Comparison of ENCODE assay signal across 8 mouse cellular contexts in genomic region chr4:25281671-25282038, GRCm38 (mm10). TPM values are rescaled to one million over a fixed set of nuclear protein-coding genes. Genes with fewer than 3 reads are reported as not detected.
DNase-seq lines count a peak whose midpoint lies in the region; ATAC-seq and TF ChIP-seq lines count a peak whose summit lies in the region.

Ufl1 (minus strand) TSS chr4:25281821.

- H3K79me2 ChIP-seq in C2C12 (ENCODE audit: control insufficient read depth, insufficient read depth) (peaks cover 15% of the 10 kb centered on the region), myocyte (ENCODE audit: control insufficient read depth, insufficient read depth) (no peaks in the 10 kb centered on the region)
- H3K79me2 ChIP-seq in liver, adult 2 months (ENCODE audit: control insufficient read depth, insufficient read depth, low read length) = no peaks in the 10 kb centered on the region

- H3K4me3 ChIP-seq in C2C12 (ENCODE audit: insufficient read depth, poor library complexity, severe bottlenecking) = peak within 1 kb of the TSS; percentile 53
- H3K4me3 ChIP-seq in erythroblast, embryonic 14.5 days (replicated peaks) = peak within 1 kb of the TSS; percentile 93
- H3K4me3 ChIP-seq in heart, embryonic 11.5 days (ENCODE audit: low read depth, low read length) = peak within 1 kb of the TSS; percentile 76
- peak within 1 kb of the TSS; percentile 80 for H3K4me3 ChIP-seq in kidney, embryonic 16.5 days (ENCODE audit: low read length)
- peak within 1 kb of the TSS; percentile 92 for H3K4me3 ChIP-seq in liver, adult 2 months (ENCODE audit: insufficient read depth, low read depth, low read length)
- H3K4me3 ChIP-seq in myocyte = peak within 1 kb of the TSS; percentile 40

- peaks cover 5% of the 10 kb centered on the region for H3K79me3 ChIP-seq in C2C12 (ENCODE audit: low read depth)

- peak; percentile 99 for DNase-seq in brain, embryonic 14.5 days (ENCODE audit: low read depth)
- peak; percentile 91 for DNase-seq in liver, adult 2 months (ENCODE audit: extremely low read depth, low read depth, low spot score)
- peak; percentile 93 for DNase-seq in splenic B cell, adult 2 months (ENCODE audit: low read depth, low spot score)

- H3K4me2 ChIP-seq in heart, embryonic 11.5 days = peak within 1 kb of the TSS; percentile 69
- peak within 1 kb of the TSS; percentile 72 for H3K4me2 ChIP-seq in kidney, embryonic 16.5 days (replicated peaks; ENCODE audit: low read depth, low read length)
- peak within 1 kb of the TSS; percentile 73 for H3K4me2 ChIP-seq in myocyte (ENCODE audit: low read depth)

- no peak for TF ChIP-seq CTCF in C2C12 (IDR thresholded peaks at IDR 0.05; ENCODE audit: control insufficient read depth, insufficient read depth, insufficient read length)
- TF ChIP-seq CTCF in brain, embryonic 14.5 days (IDR thresholded peaks at IDR 0.05; ENCODE audit: borderline replicate concordance, extremely low read depth, insufficient read depth, insufficient read length) = no peak
- no peak for TF ChIP-seq CTCF in liver, adult 2 months (IDR thresholded peaks at IDR 0.05; ENCODE audit: low read depth, low read length)

- H3ac ChIP-seq in C2C12 (ENCODE audit: control insufficient read depth, insufficient read length, low read depth) (peak within 1 kb of the TSS; percentile 82), myocyte (ENCODE audit: control insufficient read depth, insufficient read length) (peak within 1 kb of the TSS; percentile 40)

- no peaks in the 10 kb centered on the region for H3K27me3 ChIP-seq in C2C12 (ENCODE audit: control insufficient read depth, insufficient read depth, insufficient read length)
- no peaks in the 10 kb centered on the region for H3K27me3 ChIP-seq in erythroblast, embryonic 14.5 days (ENCODE audit: control insufficient read depth)
- no peaks in the 10 kb centered on the region for H3K27me3 ChIP-seq in heart, embryonic 11.5 days (ENCODE audit: control insufficient read depth, insufficient read depth, low read length)
- no peaks in the 10 kb centered on the region for H3K27me3 ChIP-seq in kidney, embryonic 16.5 days (ENCODE audit: insufficient read depth, low read length)
- H3K27me3 ChIP-seq in liver, adult 2 months (ENCODE audit: control insufficient read depth, insufficient read depth, low read length) = no peaks in the 10 kb centered on the region
- no peaks in the 10 kb centered on the region for H3K27me3 ChIP-seq in myocyte (ENCODE audit: control insufficient read depth, insufficient read depth, insufficient read length)
- no peaks in the 10 kb centered on the region for H3K27me3 ChIP-seq in splenic B cell, adult 2 months (ENCODE audit: control insufficient read depth, insufficient read depth, low read length, poor library complexity, severe bottlenecking)

- peak; percentile 90 for TF ChIP-seq POLR2A in brain, embryonic 14.5 days (IDR thresholded peaks at IDR 0.05; ENCODE audit: borderline replicate concordance, extremely low read depth, insufficient read depth, insufficient read length, poor library complexity, severe bottlenecking)
- TF ChIP-seq POLR2A in liver, adult 2 months (IDR thresholded peaks at IDR 0.05; ENCODE audit: extremely low read depth, insufficient read depth, low read length) = peak; percentile 89
- peak; percentile 92 for TF ChIP-seq POLR2A in myocyte (IDR thresholded peaks at IDR 0.05; ENCODE audit: insufficient read length, low read depth)

- peak within 1 kb of the TSS; percentile 97 for H3K9ac ChIP-seq in heart, embryonic 11.5 days (ENCODE audit: low read depth, low read length)
- peak within 1 kb of the TSS; percentile 91 for H3K9ac ChIP-seq in kidney, embryonic 16.5 days (replicated peaks; ENCODE audit: low read length)
- peak within 1 kb of the TSS; percentile 95 for H3K9ac ChIP-seq in liver, adult 2 months (ENCODE audit: low read depth, low read length)

- ATAC-seq in heart, embryonic 11.5 days (replicated peaks; ENCODE audit: insufficient number of reproducible peaks, low FRiP score, low TSS enrichment) = peak; percentile 96
- peak; percentile 99 for ATAC-seq in kidney, embryonic 16.5 days (ENCODE audit: low FRiP score, low TSS enrichment)

- H3K4me1 ChIP-seq in erythroblast, embryonic 14.5 days (ENCODE audit: control insufficient read depth) = peaks cover 13% of the 10 kb centered on the region
- no peaks in the 10 kb centered on the region for H3K4me1 ChIP-seq in heart, embryonic 11.5 days (ENCODE audit: control insufficient read depth, insufficient read depth, low read length)
- peaks cover 4% of the 10 kb centered on the region; the same call in 1 of the 2 replicates for H3K4me1 ChIP-seq in kidney, embryonic 16.5 days (ENCODE audit: insufficient read depth, low read length)
- peaks cover 4% of the 10 kb centered on the region; the same call in 1 of the 2 replicates for H3K4me1 ChIP-seq in liver, adult 2 months (ENCODE audit: control insufficient read depth, insufficient read depth, low read length)

- under 1% methylated on average over 30 of the region's 30 CpGs for WGBS in heart, embryonic 11.5 days (ENCODE audit: insufficient replicate concordance)
- WGBS in kidney, embryonic 16.5 days = under 1% methylated on average over 30 of the region's 30 CpGs
- WGBS in liver, adult 2 months = under 1% methylated on average over 30 of the region's 30 CpGs

- H3K36me3 ChIP-seq in C2C12 (ENCODE audit: control insufficient read depth, insufficient read depth) = peaks cover 15% of the 10 kb centered on the region
- H3K36me3 ChIP-seq in erythroblast, embryonic 14.5 days (ENCODE audit: control insufficient read depth) = peaks cover 18% of the 10 kb centered on the region
- peaks cover 5% of the 10 kb centered on the region; the same call in 1 of the 2 replicates for H3K36me3 ChIP-seq in heart, embryonic 11.5 days (ENCODE audit: control insufficient read depth, insufficient read depth, low read length)
- peaks cover 19% of the 10 kb centered on the region for H3K36me3 ChIP-seq in kidney, embryonic 16.5 days (ENCODE audit: insufficient read depth, low read length)
- H3K36me3 ChIP-seq in liver, adult 2 months (ENCODE audit: control insufficient read depth, insufficient read depth, low read length) = peaks cover 19% of the 10 kb centered on the region
- H3K36me3 ChIP-seq in myocyte (ENCODE audit: control insufficient read depth, insufficient read depth) = peaks cover 17% of the 10 kb centered on the region
- 0 out of 2 replicates have a peak, but pooled peaks cover 3% of the 10 kb centered on the region for H3K36me3 ChIP-seq in splenic B cell, adult 2 months (ENCODE audit: control insufficient read depth, insufficient read depth, low read length, poor library complexity, severe bottlenecking)

- H3K27ac ChIP-seq in heart, embryonic 11.5 days (ENCODE audit: low read depth, low read length) = peak within 1 kb of the TSS; percentile 96
- peak within 1 kb of the TSS; percentile 96 for H3K27ac ChIP-seq in kidney, embryonic 16.5 days (ENCODE audit: low read length)
- peak within 1 kb of the TSS; percentile 91 for H3K27ac ChIP-seq in liver, adult 2 months (replicated peaks; ENCODE audit: insufficient read depth, low read depth, low read length)

- no peaks in the 10 kb centered on the region for H3K9me3 ChIP-seq in erythroblast, embryonic 14.5 days (ENCODE audit: control insufficient read depth, low read length)
- H3K9me3 ChIP-seq in heart, embryonic 11.5 days (replicated peaks; ENCODE audit: control insufficient read depth, low read length) = no peaks in the 10 kb centered on the region
- no peaks in the 10 kb centered on the region for H3K9me3 ChIP-seq in kidney, embryonic 16.5 days (ENCODE audit: low read length)

TF ChIP-seq in C2C12, 6 proteins besides CTCF, POLR2A, EP300 and RAD21:
- TF ChIP-seq MAX (IDR thresholded peaks at IDR 0.05) (peak; percentile 55), MYOD1 (IDR thresholded peaks at IDR 0.05; ENCODE audit: control insufficient read depth, insufficient read length, low read depth) (no peak)

TF ChIP-seq in myocyte, 11 proteins besides CTCF, POLR2A, EP300 and RAD21:
- TF ChIP-seq SRF (IDR thresholded peaks at IDR 0.05; ENCODE audit: control insufficient read depth, insufficient read length, low read depth) (peak; percentile 27), MYOG (IDR thresholded peaks at IDR 0.05; ENCODE audit: control insufficient read depth in 1 of 3, insufficient read depth in 1 of 3, insufficient read length in 2 of 3, low read depth in 2 of 3) (peak in 2 of 3 experiments; percentile 3 to 51), E2F4 (IDR thresholded peaks at IDR 0.05; ENCODE audit: insufficient read depth) (no peak), TCF3 (IDR thresholded peaks at IDR 0.05; ENCODE audit: insufficient read length, low read depth) (no peak), POLR2AphosphoS2 (IDR thresholded peaks at IDR 0.05; ENCODE audit: insufficient read length, low read depth) (peak; percentile 91), MYOD1 (IDR thresholded peaks at IDR 0.05; ENCODE audit: control insufficient read depth in 1 of 3, insufficient read length in 2 of 3, low read depth in 2 of 3) (peak in 1 of 3 experiments; percentile 46)

RNA-seq across cellular contexts. Expression of gene Ufl1, which starts in this region (rescaled TPM):
- 7.0 TPM for polyA plus RNA-seq in C2C12 (2012; fragmentation: generic; extraction: Trizol)
- 6.0 and 9.6 TPM in 2 replicates for polyA plus RNA-seq in brain, embryonic 14.5 days (2012; rRNA removed)
- 0.03 and 0.04 TPM in 2 replicates for polyA plus RNA-seq in erythroblast, embryonic 14.5 days (2012)
- 34.5 and 34.6 TPM in 2 replicates for polyA plus RNA-seq in heart, embryonic 11.5 days (2014; fragmentation: Nextera tagmentation; extraction: Ambion mirVana)
- polyA plus RNA-seq in kidney, embryonic 16.5 days (2015; fragmentation: Nextera tagmentation; extraction: Ambion mirVana) = 42.1 and 45.2 TPM in 2 replicates
- total RNA-seq in liver, adult 2 months (2014; rRNA removed) = 14.9 and 19.9 TPM in 2 replicates
- polyA plus RNA-seq in liver, adult 2 months (2012; rRNA removed) = 4.0 and 4.6 TPM in 2 replicates
- polyA plus RNA-seq in myocyte (2012; fragmentation: generic; extraction: Trizol) = 10.4 TPM

Comparison
In these comparisons a context has a peak if more than half of its experiments do, and no peak if none do; other contexts are left out.
1. Peak in every context shown above with its lines: DNase-seq, ATAC-seq, H3K4me3 ChIP-seq and H3K27ac ChIP-seq.
2. H3K4me3 ChIP-seq: peak in every context shown above with its lines; median percentile 93 in erythroblast, embryonic 14.5 days; 92 in liver, adult 2 months; 80 in kidney, embryonic 16.5 days; 76 in heart, embryonic 11.5 days; 53 in C2C12; 40 in myocyte.